Mouse (Mus musculus): ENCODE results near the gene Alpk1. TPM values are rescaled to one million over a fixed set of nuclear protein-coding genes. Genes with fewer than 3 reads are reported as not detected.

Gene Alpk1
- polyA plus RNA-seq, 1 experiment from 2014 or later, result 1.1 TPM

GRCm38 (mm10) chr3:127720050-127720449 lies 60.3 kb downstream of the Alpk1 start:
- no peak overlapping the region for H3K4me2 ChIP-seq
- H3K36me3 ChIP-seq (ENCODE audit: control insufficient read depth, insufficient read depth, low read length), result no peaks in the 10 kb centered on the region
- no peaks in the 10 kb centered on the region for H3K9me3 ChIP-seq (ENCODE audit: control insufficient read depth, low read length)
- WGBS, result 82% methylated on average over 6 of the region's 6 CpGs
- ATAC-seq (replicated peaks; ENCODE audit: low FRiP score) (no peak), DNase-seq (ENCODE audit: low spot score) (no peak)
- no peak overlapping the region for H3K4me3 ChIP-seq (ENCODE audit: low read depth, low read length)
- H3K27me3 ChIP-seq (replicated peaks; ENCODE audit: control insufficient read depth, insufficient read depth, low read length), result no peaks in the 10 kb centered on the region
- no peak overlapping the region for H3K27ac ChIP-seq (ENCODE audit: low read depth, low read length)
- no peak overlapping the region for H3K9ac ChIP-seq (ENCODE audit: low read depth, low read length)
- H3K4me1 ChIP-seq (replicated peaks; ENCODE audit: control insufficient read depth, insufficient read depth, low read length), result no peaks in the 10 kb centered on the region

GRCm38 (mm10) chr3:127719601-127720000 lies 60.7 kb downstream of the Alpk1 start:
- no peak for DNase-seq (ENCODE audit: low spot score)
- Histone ChIP-seq H3K27ac (ENCODE audit: low read depth, low read length) (no peak overlapping the region), H3K4me1 (replicated peaks; ENCODE audit: control insufficient read depth, insufficient read depth, low read length) (no peaks in the 10 kb centered on the region), H3K4me2 (no peak overlapping the region), H3K9ac (ENCODE audit: low read depth, low read length) (no peak overlapping the region), H3K9me3 (ENCODE audit: control insufficient read depth, low read length) (no peaks in the 10 kb centered on the region), H3K4me3 (ENCODE audit: low read depth, low read length) (no peak overlapping the region), H3K36me3 (ENCODE audit: control insufficient read depth, insufficient read depth, low read length) (no peaks in the 10 kb centered on the region), H3K27me3 (replicated peaks; ENCODE audit: control insufficient read depth, insufficient read depth, low read length) (no peaks in the 10 kb centered on the region)
- no peak for ATAC-seq (replicated peaks; ENCODE audit: low FRiP score)
- WGBS, result 71% methylated on average over 5 of the region's 5 CpGs

- no peaks in the 10 kb centered on the region for H3K36me3 ChIP-seq (ENCODE audit: control insufficient read depth, insufficient read depth, low read length)
- H3K4me1 ChIP-seq (replicated peaks; ENCODE audit: control insufficient read depth, insufficient read depth, low read length), result no peaks in the 10 kb centered on the region
- H3K27ac ChIP-seq (ENCODE audit: low read depth, low read length), result no peak overlapping the region
- H3K27me3 ChIP-seq (replicated peaks; ENCODE audit: control insufficient read depth, insufficient read depth, low read length), result no peaks in the 10 kb centered on the region
- 33% methylated on average over 2 of the region's 2 CpGs for WGBS
- H3K4me2 ChIP-seq, result no peak overlapping the region
- ATAC-seq (replicated peaks; ENCODE audit: low FRiP score), result no peak
- no peak for DNase-seq (ENCODE audit: low spot score)
- no peak overlapping the region for H3K4me3 ChIP-seq (ENCODE audit: low read depth, low read length)
- H3K9me3 ChIP-seq (ENCODE audit: control insufficient read depth, low read length), result no peaks in the 10 kb centered on the region
- no peak overlapping the region for H3K9ac ChIP-seq (ENCODE audit: low read depth, low read length)
Observed at GRCm38 (mm10) chr3:127716759-127717158, 63.6 kb downstream of the Alpk1 start.

- H3K27ac ChIP-seq (ENCODE audit: low read depth, low read length), result no peak overlapping the region
- WGBS, result 73% methylated on average over 9 of the region's 9 CpGs
- ATAC-seq (replicated peaks; ENCODE audit: low FRiP score) (no peak), DNase-seq (ENCODE audit: low spot score) (no peak)
- no peak overlapping the region for H3K4me2 ChIP-seq
- no peak overlapping the region for H3K4me3 ChIP-seq (ENCODE audit: low read depth, low read length)
- H3K9me3 ChIP-seq (ENCODE audit: control insufficient read depth, low read length), result no peaks in the 10 kb centered on the region
- no peaks in the 10 kb centered on the region for H3K4me1 ChIP-seq (replicated peaks; ENCODE audit: control insufficient read depth, insufficient read depth, low read length)
- no peaks in the 10 kb centered on the region for H3K36me3 ChIP-seq (ENCODE audit: control insufficient read depth, insufficient read depth, low read length)
- no peaks in the 10 kb centered on the region for H3K27me3 ChIP-seq (replicated peaks; ENCODE audit: control insufficient read depth, insufficient read depth, low read length)
- no peak overlapping the region for H3K9ac ChIP-seq (ENCODE audit: low read depth, low read length)
Observed at GRCm38 (mm10) chr3:127713112-127713511, 67.2 kb downstream of the Alpk1 start.

- Histone ChIP-seq H3K4me3 (ENCODE audit: low read depth, low read length) (no peak overlapping the region), H3K27me3 (replicated peaks; ENCODE audit: control insufficient read depth, insufficient read depth, low read length) (no peaks in the 10 kb centered on the region), H3K9me3 (ENCODE audit: control insufficient read depth, low read length) (no peaks in the 10 kb centered on the region), H3K9ac (ENCODE audit: low read depth, low read length) (no peak overlapping the region), H3K27ac (ENCODE audit: low read depth, low read length) (no peak overlapping the region), H3K4me1 (replicated peaks; ENCODE audit: control insufficient read depth, insufficient read depth, low read length) (no peaks in the 10 kb centered on the region), H3K4me2 (no peak overlapping the region), H3K36me3 (ENCODE audit: control insufficient read depth, insufficient read depth, low read length) (no peaks in the 10 kb centered on the region)
- 78% methylated on average over 3 of the region's 3 CpGs for WGBS
- ATAC-seq (replicated peaks; ENCODE audit: low FRiP score) (no peak), DNase-seq (ENCODE audit: low spot score) (no peak)
Observed at GRCm38 (mm10) chr3:127711536-127711935, 68.8 kb downstream of the Alpk1 start.

- Histone ChIP-seq H3K27me3 (replicated peaks; ENCODE audit: control insufficient read depth, insufficient read depth, low read length) (no peaks in the 10 kb centered on the region), H3K36me3 (ENCODE audit: control insufficient read depth, insufficient read depth, low read length) (no peaks in the 10 kb centered on the region), H3K27ac (ENCODE audit: low read depth, low read length) (no peak overlapping the region), H3K9me3 (ENCODE audit: control insufficient read depth, low read length) (no peaks in the 10 kb centered on the region), H3K4me3 (ENCODE audit: low read depth, low read length) (no peak overlapping the region), H3K9ac (ENCODE audit: low read depth, low read length) (no peak overlapping the region), H3K4me1 (replicated peaks; ENCODE audit: control insufficient read depth, insufficient read depth, low read length) (no peaks in the 10 kb centered on the region), H3K4me2 (no peak overlapping the region)
- WGBS, result 78% methylated on average over 5 of the region's 5 CpGs
- ATAC-seq (replicated peaks; ENCODE audit: low FRiP score) (no peak), DNase-seq (ENCODE audit: low spot score) (no peak)
Observed at GRCm38 (mm10) chr3:127707089-127707485, 73.2 kb downstream of the Alpk1 start.

- Histone ChIP-seq H3K4me3 (ENCODE audit: low read depth, low read length) (no peak overlapping the region), H3K4me1 (replicated peaks; ENCODE audit: control insufficient read depth, insufficient read depth, low read length) (no peaks in the 10 kb centered on the region), H3K36me3 (ENCODE audit: control insufficient read depth, insufficient read depth, low read length) (no peaks in the 10 kb centered on the region), H3K9me3 (ENCODE audit: control insufficient read depth, low read length) (no peaks in the 10 kb centered on the region), H3K4me2 (no peak overlapping the region), H3K27me3 (replicated peaks; ENCODE audit: control insufficient read depth, insufficient read depth, low read length) (no peaks in the 10 kb centered on the region), H3K27ac (ENCODE audit: low read depth, low read length) (no peak overlapping the region), H3K9ac (ENCODE audit: low read depth, low read length) (no peak overlapping the region)
- no peak for DNase-seq (ENCODE audit: low spot score)
- 78% methylated on average over 8 of the region's 8 CpGs for WGBS
- ATAC-seq (replicated peaks; ENCODE audit: low FRiP score), result no peak
Observed at GRCm38 (mm10) chr3:127706445-127707088, 73.8 kb downstream of the Alpk1 start.

- H3K4me3 ChIP-seq (ENCODE audit: low read depth, low read length), result no peak overlapping the region
- peak; percentile 39 for DNase-seq (ENCODE audit: low spot score)
- H3K9ac ChIP-seq (ENCODE audit: low read depth, low read length), result no peak overlapping the region
Observed at GRCm38 (mm10) chr3:127705515-127706444, 74.5 kb downstream of the Alpk1 start.

GRCm38 (mm10) chr3:127705139-127705514 lies 75.2 kb downstream of the Alpk1 start:
- DNase-seq (ENCODE audit: low spot score) (no peak), ATAC-seq (replicated peaks; ENCODE audit: low FRiP score) (no peak)
- WGBS, result 73% methylated on average over 11 of the region's 11 CpGs
- Histone ChIP-seq H3K9me3 (ENCODE audit: control insufficient read depth, low read length) (no peaks in the 10 kb centered on the region), H3K36me3 (ENCODE audit: control insufficient read depth, insufficient read depth, low read length) (no peaks in the 10 kb centered on the region), H3K27ac (ENCODE audit: low read depth, low read length) (no peak overlapping the region), H3K4me2 (peak overlapping the region; percentile 42), H3K4me3 (ENCODE audit: low read depth, low read length) (no peak overlapping the region), H3K9ac (ENCODE audit: low read depth, low read length) (no peak overlapping the region), H3K4me1 (replicated peaks; ENCODE audit: control insufficient read depth, insufficient read depth, low read length) (no peaks in the 10 kb centered on the region), H3K27me3 (replicated peaks; ENCODE audit: control insufficient read depth, insufficient read depth, low read length) (no peaks in the 10 kb centered on the region)

More at GRCm38 (mm10) chr3:127705515-127706444, 74.5 kb downstream of the Alpk1 start:
- WGBS, result 27% methylated on average over 30 of the region's 30 CpGs
- H3K4me2 ChIP-seq, result peak overlapping the region; percentile 42
- H3K27ac ChIP-seq (ENCODE audit: low read depth, low read length), result no peak overlapping the region
- H3K9me3 ChIP-seq (ENCODE audit: control insufficient read depth, low read length), result no peaks in the 10 kb centered on the region
- no peaks in the 10 kb centered on the region for H3K36me3 ChIP-seq (ENCODE audit: control insufficient read depth, insufficient read depth, low read length)
- no peaks in the 10 kb centered on the region for H3K4me1 ChIP-seq (replicated peaks; ENCODE audit: control insufficient read depth, insufficient read depth, low read length)
- ATAC-seq (replicated peaks; ENCODE audit: low FRiP score), result no peak
- no peaks in the 10 kb centered on the region for H3K27me3 ChIP-seq (replicated peaks; ENCODE audit: control insufficient read depth, insufficient read depth, low read length)
